Mouse (Mus musculus) cerebellum, adult 2 months (tissue): Measurements from ENCODE around the gene Sh3d19.

Experiments
- CTCF ChIP-seq: fragments of 200-500 bp; IDR thresholded peaks from 2 replicates; pipeline ENCODE4 v1.5.1; 2011; ENCODE audit warnings: low read depth, mild to moderate bottlenecking, control low read depth, low read length, moderate library complexity, borderline replicate concordance; ENCODE audit not compliant: insufficient read depth
- POLR2A ChIP-seq: fragments of 200-500 bp; IDR thresholded peaks from 2 replicates; pipeline ENCODE4 v1.6.1; 2011; ENCODE audit warnings: low read length, control low read depth, borderline replicate concordance; ENCODE audit not compliant: insufficient read depth

- TF ChIP-seq POLR2A (no peak), CTCF (no peak)
Measured at GRCm38 (mm10) chr3:86093213-86093845, 122.4 kb downstream of the Sh3d19 start.
